Comparison of ENCODE assay signal across 10 mouse cellular contexts in the genomic region with DNA sequence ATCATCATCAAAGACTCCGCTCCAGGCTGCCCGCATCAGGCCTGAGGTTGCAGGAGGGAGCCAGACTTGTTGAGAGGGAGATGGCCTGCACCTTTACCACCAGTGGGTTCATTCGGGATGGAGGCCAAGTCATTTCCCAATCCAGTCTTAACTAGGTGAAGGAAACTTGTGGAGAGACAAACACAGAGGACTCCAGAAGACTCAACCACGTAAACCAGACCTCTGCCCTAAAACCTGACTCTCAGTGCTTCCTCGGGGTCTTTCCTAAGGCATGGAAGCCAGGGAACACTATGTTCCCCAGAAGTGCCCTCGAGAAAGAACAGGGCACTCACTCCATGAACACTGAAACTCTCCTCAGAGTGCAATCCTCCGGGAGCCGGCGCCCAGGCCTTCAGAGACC. TPM values are rescaled to one million over a fixed set of nuclear protein-coding genes. Genes with fewer than 3 reads are reported as not detected.
DNase-seq lines count a peak whose midpoint lies in the region; ATAC-seq lines count a peak whose summit lies in the region.
"Had no signal": no experiment of that assay in that cellular context is flagged by ENCODE, and none has a peak within 500 bp of the region (broad histone marks: within the 10 kb centered on the region; RNA-seq: fewer than 3 reads in every experiment).

No protein-coding gene starts in this region.

- DNase-seq in heart, postnatal 25 days (ENCODE audit: low spot score), result no peak
- DNase-seq in neural tube, embryonic 10.5 days (ENCODE audit: extremely low spot score, low spot score), result no peak
- no peak for DNase-seq in T-cell, adult 2 months (ENCODE audit: low spot score)
- DNase-seq in frontal cortex, postnatal 10 days (ENCODE audit: low spot score in 2 of 2), result no peak
- DNase-seq: layer of hippocampus, postnatal 36 days had no signal

- no peak overlapping the region for H3K27ac ChIP-seq in heart, embryonic 11.5 days (ENCODE audit: low read depth, low read length)
- no peak overlapping the region for H3K27ac ChIP-seq in neural tube, embryonic 12.5 days
- H3K27ac ChIP-seq in liver, embryonic 12.5 days, result peak overlapping the region; percentile 31; the same call in 1 of the 2 replicates

- peak overlapping the region; percentile 96; the same call in 1 of the 2 replicates for H3K4me2 ChIP-seq in heart, embryonic 11.5 days
- H3K4me2 ChIP-seq in neural tube, embryonic 12.5 days (replicated peaks), result peak overlapping the region; percentile 94
- H3K4me2 ChIP-seq in liver, embryonic 12.5 days, result peak overlapping the region; percentile 75

- intact Hi-C loops in heart, postnatal 25 days (cut with DNase I), result no loop called here

- no peak overlapping the region for H3K4me3 ChIP-seq in heart, embryonic 11.5 days (ENCODE audit: low read depth, low read length)
- H3K4me3 ChIP-seq in neural tube, embryonic 12.5 days, result no peak overlapping the region
- H3K4me3 ChIP-seq in liver, embryonic 12.5 days, result peak overlapping the region; percentile 89

- no peak for ATAC-seq in heart, embryonic 11.5 days (replicated peaks; ENCODE audit: insufficient number of reproducible peaks, low FRiP score, low TSS enrichment)
- ATAC-seq in neural tube, embryonic 12.5 days (ENCODE audit: low FRiP score, low read depth), result no peak
- ATAC-seq in liver, embryonic 12.5 days, result no peak
- ATAC-seq in CD4-positive, CD25-positive, alpha-beta regulatory T cell, adult 4 months, result no peak

- H3K27me3 ChIP-seq in heart, embryonic 11.5 days (ENCODE audit: control insufficient read depth, insufficient read depth, low read length), result no peaks in the 10 kb centered on the region; the same call in 1 of the 2 replicates
- no peaks in the 10 kb centered on the region; the same call in 1 of the 2 replicates for H3K27me3 ChIP-seq in neural tube, embryonic 12.5 days (replicated peaks)
- H3K27me3 ChIP-seq in liver, embryonic 12.5 days (replicated peaks), result no peaks in the 10 kb centered on the region

- no peaks in the 10 kb centered on the region for H3K36me3 ChIP-seq in heart, embryonic 11.5 days (ENCODE audit: control insufficient read depth, insufficient read depth, low read length)
- H3K36me3 ChIP-seq in neural tube, embryonic 12.5 days, result no peaks in the 10 kb centered on the region
- peaks cover 57% of the 10 kb centered on the region for H3K36me3 ChIP-seq in liver, embryonic 12.5 days

- H3K4me1 ChIP-seq in heart, embryonic 11.5 days (ENCODE audit: control insufficient read depth, insufficient read depth, low read length), result peaks cover 30% of the 10 kb centered on the region
- H3K4me1 ChIP-seq in neural tube, embryonic 12.5 days, result peaks cover 31% of the 10 kb centered on the region
- H3K4me1 ChIP-seq in liver, embryonic 12.5 days, result peaks cover 85% of the 10 kb centered on the region

- no peaks in the 10 kb centered on the region for H3K9me3 ChIP-seq in heart, embryonic 11.5 days (replicated peaks; ENCODE audit: control insufficient read depth, low read length)
- no peaks in the 10 kb centered on the region for H3K9me3 ChIP-seq in neural tube, embryonic 12.5 days
- H3K9me3 ChIP-seq in liver, embryonic 12.5 days (replicated peaks), result no peaks in the 10 kb centered on the region

- no peak overlapping the region for H3K9ac ChIP-seq in heart, embryonic 11.5 days (ENCODE audit: low read depth, low read length)
- no peak overlapping the region for H3K9ac ChIP-seq in neural tube, embryonic 12.5 days
- H3K9ac ChIP-seq in liver, embryonic 12.5 days, result peak overlapping the region; percentile 90

- WGBS in heart, embryonic 11.5 days (ENCODE audit: insufficient replicate concordance), result 85% methylated on average over 9 of the region's 9 CpGs
- 88% methylated on average over 9 of the region's 9 CpGs for WGBS in neural tube, embryonic 12.5 days
- WGBS in liver, embryonic 12.5 days (ENCODE audit: insufficient replicate concordance), result 83% methylated on average over 9 of the region's 9 CpGs

RNA-seq across cellular contexts. Expression of a gene that starts 2.5 kb away (rescaled TPM):
- 17.0 and 18.4 TPM in 2 replicates for polyA plus RNA-seq in heart, embryonic 11.5 days (2014; fragmentation: Nextera tagmentation; extraction: Ambion mirVana)
- 1 to 10 TPM; 3.2 to 4.9 TPM for total RNA-seq in heart, postnatal 25 days (2021)
- 32.0 and 40.8 TPM in 2 replicates for polyA plus RNA-seq in neural tube, embryonic 12.5 days (2016; fragmentation: Nextera tagmentation; extraction: Ambion mirVana)
- 52.6 and 58.9 TPM in 2 replicates for polyA plus RNA-seq in liver, embryonic 12.5 days (2016; fragmentation: Nextera tagmentation; extraction: Ambion mirVana)
- polyA plus RNA-seq in CD4-positive, CD25-positive, alpha-beta regulatory T cell, adult 4 months (2017; shearing (Covaris generic)), result 1 to 10 TPM; 1.8 to 3.3 TPM

RNA-seq across cellular contexts. Expression of a gene that starts 39.7 kb away (rescaled TPM):
- 0.17 TPM in 1 of 2 replicates, not detected in the other for polyA plus RNA-seq in heart, embryonic 11.5 days (2014; fragmentation: Nextera tagmentation; extraction: Ambion mirVana)
- not detected for total RNA-seq in heart, postnatal 25 days (2021)
- 0.19 and 0.32 TPM in 2 replicates for polyA plus RNA-seq in neural tube, embryonic 12.5 days (2016; fragmentation: Nextera tagmentation; extraction: Ambion mirVana)
- polyA plus RNA-seq in liver, embryonic 12.5 days (2016; fragmentation: Nextera tagmentation; extraction: Ambion mirVana), result 0.69 and 0.85 TPM in 2 replicates
- not detected for polyA plus RNA-seq in CD4-positive, CD25-positive, alpha-beta regulatory T cell, adult 4 months (2017; shearing (Covaris generic))
- total RNA-seq: gastrocnemius, adult 18-20 months; layer of hippocampus, postnatal 36 days had no signal

RNA-seq across cellular contexts. Expression of a gene that starts 44.6 kb away (rescaled TPM):
- 39.7 and 40.1 TPM in 2 replicates for polyA plus RNA-seq in heart, embryonic 11.5 days (2014; fragmentation: Nextera tagmentation; extraction: Ambion mirVana)
- 10 to 100 TPM; 15.0 to 26.5 TPM for total RNA-seq in heart, postnatal 25 days (2021)
- 54.9 and 55.5 TPM in 2 replicates for polyA plus RNA-seq in neural tube, embryonic 12.5 days (2016; fragmentation: Nextera tagmentation; extraction: Ambion mirVana)
- polyA plus RNA-seq in liver, embryonic 12.5 days (2016; fragmentation: Nextera tagmentation; extraction: Ambion mirVana), result 22.4 and 25.4 TPM in 2 replicates
- polyA plus RNA-seq in CD4-positive, CD25-positive, alpha-beta regulatory T cell, adult 4 months (2017; shearing (Covaris generic)), result 10 to 100 TPM; 34.5 to 47.5 TPM
